35 mouse cellular contexts compared by ENCODE assay signal in genomic region chr6:42586569-42586968, GRCm38 (mm10). TPM values are rescaled to one million over a fixed set of nuclear protein-coding genes. Genes with fewer than 3 reads are reported as not detected.
"Had no signal": no experiment of that assay in that cellular context is flagged by ENCODE, and none has a peak within 500 bp of the region (broad histone marks: within the 10 kb centered on the region; RNA-seq: fewer than 3 reads in every experiment).

No protein-coding gene starts in this region.

- H3K4me1 ChIP-seq: liver, embryonic 13.5 days had no signal

- H3K27ac ChIP-seq: left cerebral cortex, adult 2 months; liver, embryonic 13.5 days; neural tube, embryonic 13.5 days; stomach, embryonic 15.5 days had no signal

- H3K9me3 ChIP-seq: liver, embryonic 13.5 days; neural tube, embryonic 13.5 days; stomach, embryonic 15.5 days had no signal

- H3K9ac ChIP-seq: liver, embryonic 13.5 days; neural tube, embryonic 13.5 days; stomach, embryonic 15.5 days had no signal

- H3K27me3 ChIP-seq: liver, embryonic 13.5 days; neural tube, embryonic 13.5 days; stomach, embryonic 15.5 days had no signal

- H3K4me3 ChIP-seq: left cerebral cortex, adult 2 months; liver, embryonic 13.5 days; myocyte; neural tube, embryonic 13.5 days; stomach, embryonic 15.5 days had no signal

- H3K4me2 ChIP-seq: liver, embryonic 13.5 days; midbrain, embryonic 11.5 days; neural tube, embryonic 13.5 days; stomach, embryonic 15.5 days had no signal

- H3K36me3 ChIP-seq: liver, embryonic 13.5 days; neural tube, embryonic 13.5 days; stomach, embryonic 15.5 days had no signal

- DNase-seq: kidney, adult 2 months; kidney, postnatal 10 days; kidney, postnatal 36 days; layer of hippocampus, adult 9-11 months; layer of hippocampus, postnatal 36 days; liver, embryonic 13.5 days; lung, adult 2 months; lung, postnatal 14 days; lung, postnatal 4 days; midbrain, embryonic 14.5 days; retina, postnatal 1 day; right cerebral cortex, postnatal 25 days; spleen, adult 18-20 months; thymus, adult 18-20 months; thymus, postnatal 36 days had no signal

RNA-seq across cellular contexts. Expression of gene Tcaf3, which starts 10.9 kb away (rescaled TPM):
- total RNA-seq: layer of hippocampus, adult 18-20 months; layer of hippocampus, postnatal 36 days; left cerebral cortex, adult 2 months; left cerebral cortex, postnatal 10 days; left cerebral cortex, postnatal 36 days; liver, adult 2 months; megakaryocyte progenitor cell, adult 5-6 weeks; megakaryocyte-erythroid progenitor cell, adult 5-6 weeks; monocyte, adult 5-6 weeks; neutrophil, adult 5-6 weeks had no signal
- polyA plus RNA-seq: kidney, adult 2 months; kidney, embryonic 14.5 days; limb, embryonic 11.5 days; limb, embryonic 14.5 days; liver, adult 2 months; liver, embryonic 13.5 days; liver, embryonic 16.5 days; lung, adult 2 months; lung, embryonic 16.5 days; midbrain, embryonic 11.5 days; midbrain, embryonic 14.5 days; myocyte; neural tube, embryonic 13.5 days; stomach, embryonic 15.5 days; testis, adult 2 months; urinary bladder, adult 2 months had no signal

RNA-seq across cellular contexts. Expression of gene Olfr455, which starts 39.2 kb away (rescaled TPM):
- total RNA-seq: layer of hippocampus, adult 18-20 months; layer of hippocampus, postnatal 36 days; left cerebral cortex, adult 2 months; left cerebral cortex, postnatal 10 days; left cerebral cortex, postnatal 36 days; liver, adult 2 months; megakaryocyte progenitor cell, adult 5-6 weeks; megakaryocyte-erythroid progenitor cell, adult 5-6 weeks; monocyte, adult 5-6 weeks; neutrophil, adult 5-6 weeks had no signal
- polyA plus RNA-seq: kidney, adult 2 months; kidney, embryonic 14.5 days; limb, embryonic 11.5 days; limb, embryonic 14.5 days; liver, adult 2 months; liver, embryonic 13.5 days; liver, embryonic 16.5 days; lung, adult 2 months; lung, embryonic 16.5 days; midbrain, embryonic 11.5 days; midbrain, embryonic 14.5 days; myocyte; neural tube, embryonic 13.5 days; stomach, embryonic 15.5 days had no signal

RNA-seq across cellular contexts. Expression of gene Tcaf2, which starts 58.5 kb away (rescaled TPM):
- total RNA-seq: megakaryocyte-erythroid progenitor cell, adult 5-6 weeks; monocyte, adult 5-6 weeks; neutrophil, adult 5-6 weeks had no signal
